Mouse (Mus musculus) hindbrain, postnatal 0 days (tissue): ENCODE measurements around the gene Duox2. TPM values are rescaled to one million over a fixed set of nuclear protein-coding genes. Genes with fewer than 3 reads are reported as not detected.
A peak's percentile ranks its signal among the peaks of the same experiment; 100 is the strongest.

Experiments used
- ATAC-seq: fragments of 200-750 bp; cut with Nextera tagmentation; 2 replicates; pipeline ENCODE4 v1.8.0; 2017; ENCODE audit warnings: mild to moderate bottlenecking, moderate TSS enrichment, moderate library complexity
- DNase-seq: peaks from one replicate; pipeline ENCODE4 v3.0.0-alpha.2; 2015; ENCODE audit warnings: low spot score
- H3K27ac ChIP-seq: fragments of 300-500 bp; sonication (generic); 2 replicates; pipeline ENCODE4 v1.5.1; 2014; ENCODE audit warnings: mild to moderate bottlenecking
- H3K27me3 ChIP-seq: fragments of 300-500 bp; sonication (generic); 2 replicates; pipeline ENCODE4 v1.6.1; 2014; ENCODE audit warnings: low read length, mixed read lengths; ENCODE audit not compliant: insufficient read depth
- H3K36me3 ChIP-seq: fragments of 300-500 bp; sonication (generic); 2 replicates; pipeline ENCODE4 v1.6.1; 2014; ENCODE audit warnings: low read length, mixed read lengths; ENCODE audit not compliant: insufficient read depth
- H3K4me1 ChIP-seq: fragments of 300-500 bp; sonication (generic); 2 replicates; pipeline ENCODE4 v1.6.1; 2014; ENCODE audit warnings: antibody characterized with exemption, low read length, mixed read lengths; ENCODE audit not compliant: insufficient read depth
- H3K4me2 ChIP-seq: fragments of 300-500 bp; sonication (generic); 2 replicates; pipeline ENCODE4 v1.6.1; 2014; ENCODE audit warnings: low read depth, mild to moderate bottlenecking, low read length, moderate library complexity, mixed read lengths
- H3K4me3 ChIP-seq: fragments of 300-500 bp; sonication (generic); 2 replicates; pipeline ENCODE4 v1.5.1; 2014; ENCODE audit warnings: low read length
- H3K9ac ChIP-seq: fragments of 300-500 bp; sonication (generic); replicated peaks from 2 replicates; pipeline ENCODE4 v1.6.1; 2014; ENCODE audit warnings: mild to moderate bottlenecking, low read length, moderate library complexity, mixed read lengths
- H3K9me3 ChIP-seq: fragments of 300-500 bp; sonication (generic); 2 replicates; pipeline ENCODE4 v1.6.1; 2016; ENCODE audit warnings: low read length, mixed read lengths
- CTCF ChIP-seq: IDR thresholded peaks from 2 replicates; pipeline ENCODE4 v1.5.1; 2016; ENCODE audit warnings: antibody characterized with exemption, control low read depth, low read depth
- WGBS: fragments of 180-500 bp; shearing (Covaris S2); extraction: QIAGEN DNeasy Blood & Tissue Kit; methylation state at CpG from one replicate; pipeline ENCODE4 v1.1.7; 2014; 5-methylcytosine and 5-hydroxymethylcytosine counted together
- polyA plus RNA-seq: library from polyadenylated mRNA; unstranded; fragments of >200 nt; fragmentation: Nextera tagmentation; extraction: Ambion mirVana; gene quantifications from 2 replicates; pipeline ENCODE4 v1.2.1, GENCODE M21; 2015
- total RNA-seq: library from RNA; depleted of rRNA; stranded (reverse); fragments of >200 nt; gene quantifications from 2 replicates; pipeline ENCODE4 v1.2.3, GENCODE M21; 2014

The Duox2 gene
- total and polyA plus RNA-seq, 2 experiments from 2014 or later, result 0.05 to 0.16 TPM

DNA sequence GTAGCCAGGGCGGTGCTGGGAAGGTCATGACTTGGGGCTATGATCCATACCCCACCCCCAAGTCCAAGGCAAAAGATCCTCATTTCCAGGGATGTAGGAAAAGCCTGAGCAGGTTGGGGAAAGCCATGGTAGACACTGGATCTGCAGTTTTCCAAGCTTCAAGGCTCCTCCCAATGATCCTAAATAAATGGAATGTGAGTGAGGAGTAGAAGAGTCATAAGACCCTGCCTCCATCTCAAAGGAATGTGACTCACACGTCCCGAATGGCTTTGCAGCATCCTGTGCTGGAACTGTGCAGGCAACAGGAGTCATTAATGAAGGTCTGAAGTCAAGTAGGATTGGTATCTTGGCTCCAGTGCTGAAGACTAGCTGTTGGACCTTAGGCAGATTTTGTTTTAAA lies 29.7 kb upstream of the Duox2 start:
- no peak overlapping the region for H3K4me3 ChIP-seq
- TF ChIP-seq CTCF, result no peak
- DNase-seq (no peak), ATAC-seq (no peak)
- WGBS, result 78% methylated on average over 3 of the region's 3 CpGs
- H3K4me1 ChIP-seq, result no peaks in the 10 kb centered on the region
- H3K9ac ChIP-seq, result no peak overlapping the region
- H3K9me3 ChIP-seq, result no peaks in the 10 kb centered on the region
- H3K36me3 ChIP-seq, result no peaks in the 10 kb centered on the region
- H3K27me3 ChIP-seq, result no peaks in the 10 kb centered on the region
- no peak overlapping the region for H3K4me2 ChIP-seq
- no peak overlapping the region for H3K27ac ChIP-seq

DNA sequence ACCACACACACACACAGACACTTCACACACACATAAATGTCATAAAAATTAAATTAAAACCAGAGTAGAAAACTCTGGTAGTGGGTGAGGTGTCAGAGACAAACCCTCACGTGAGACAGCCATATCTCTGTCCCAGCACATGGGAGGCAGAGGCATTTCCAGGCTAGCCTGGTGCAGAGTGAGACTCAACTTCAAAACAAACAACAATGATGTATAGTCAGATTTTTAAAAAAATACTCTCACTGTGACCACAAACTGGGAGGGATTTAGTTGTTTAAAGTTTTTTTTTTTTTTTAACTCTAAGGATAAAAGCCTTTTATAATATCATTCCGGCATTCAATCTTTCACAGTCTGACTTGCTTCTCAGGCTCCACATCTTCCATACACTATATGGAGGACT lies 27.1 kb upstream of the Duox2 start:
- H3K36me3 ChIP-seq, result no peaks in the 10 kb centered on the region
- H3K27me3 ChIP-seq, result no peaks in the 10 kb centered on the region
- H3K4me2 ChIP-seq, result no peak overlapping the region
- no peak for TF ChIP-seq CTCF
- DNase-seq, result no peak
- no peak for ATAC-seq
- no peak overlapping the region for H3K4me3 ChIP-seq
- WGBS, result 80% methylated on average over 2 of the region's 2 CpGs
- H3K27ac ChIP-seq, result no peak overlapping the region
- H3K9ac ChIP-seq, result no peak overlapping the region
- H3K4me1 ChIP-seq, result no peaks in the 10 kb centered on the region
- H3K9me3 ChIP-seq, result no peaks in the 10 kb centered on the region

- Histone ChIP-seq H3K4me1 (no peaks in the 10 kb centered on the region), H3K27ac (no peak overlapping the region), H3K9ac (no peak overlapping the region), H3K27me3 (no peaks in the 10 kb centered on the region), H3K36me3 (no peaks in the 10 kb centered on the region), H3K4me2 (no peak overlapping the region), H3K4me3 (no peak overlapping the region), H3K9me3 (no peaks in the 10 kb centered on the region)
- 78% methylated on average over 3 of the region's 3 CpGs for WGBS
- DNase-seq (no peak), ATAC-seq (no peak)
- TF ChIP-seq CTCF, result no peak
Measured at GRCm38 (mm10) chr2:122324586-122324985, 26.3 kb upstream of the Duox2 start.

- ATAC-seq, result no peak
- Histone ChIP-seq H3K4me2 (no peak overlapping the region), H3K9me3 (no peaks in the 10 kb centered on the region), H3K27me3 (no peaks in the 10 kb centered on the region), H3K9ac (no peak overlapping the region), H3K4me3 (no peak overlapping the region), H3K27ac (no peak overlapping the region), H3K36me3 (no peaks in the 10 kb centered on the region), H3K4me1 (no peaks in the 10 kb centered on the region)
- DNase-seq, result no peak
- WGBS, result 59% methylated on average over 3 of the region's 3 CpGs
- no peak for TF ChIP-seq CTCF
Measured at GRCm38 (mm10) chr2:122323960-122324359, 25.7 kb upstream of the Duox2 start.

- ATAC-seq (no peak), DNase-seq (no peak)
- Histone ChIP-seq H3K9me3 (no peaks in the 10 kb centered on the region), H3K4me2 (no peak overlapping the region), H3K4me3 (no peak overlapping the region), H3K27ac (no peak overlapping the region), H3K4me1 (no peaks in the 10 kb centered on the region), H3K36me3 (no peaks in the 10 kb centered on the region), H3K27me3 (peaks cover 23% of the 10 kb centered on the region), H3K9ac (no peak overlapping the region)
- WGBS, result 79% methylated on average over 4 of the region's 4 CpGs
- no peak for TF ChIP-seq CTCF
Measured at GRCm38 (mm10) chr2:122317384-122317783, 19.1 kb upstream of the Duox2 start.

GRCm38 (mm10) chr2:122315372-122315771 lies 17.1 kb upstream of the Duox2 start, which contains the start of gene Duox1:
Gene Duox1, plus strand, starts transcription at chr2:122315672.
- 84% methylated on average over 7 of the region's 7 CpGs for WGBS
- no peak for TF ChIP-seq CTCF
- no peak for DNase-seq
- no peak within 1 kb of the TSS for H3K27ac ChIP-seq
- no peaks in the 10 kb centered on the region for H3K36me3 ChIP-seq
- H3K4me3 ChIP-seq, result no peak within 1 kb of the TSS
- H3K27me3 ChIP-seq, result peaks cover 27% of the 10 kb centered on the region
- no peak within 1 kb of the TSS for H3K4me2 ChIP-seq
- no peak for ATAC-seq
- H3K9ac ChIP-seq, result no peak within 1 kb of the TSS
- no peaks in the 10 kb centered on the region for H3K4me1 ChIP-seq
- H3K9me3 ChIP-seq, result no peaks in the 10 kb centered on the region

- peak; percentile 28 for ATAC-seq
- no peaks in the 10 kb centered on the region for H3K36me3 ChIP-seq
- WGBS, result 7% methylated on average over 24 of the region's 24 CpGs
- H3K4me3 ChIP-seq, result peak within 1 kb of the TSS; percentile 28
- H3K4me1 ChIP-seq, result no peaks in the 10 kb centered on the region
- TF ChIP-seq CTCF, result no peak
- no peak for DNase-seq
- H3K27me3 ChIP-seq, result peaks cover 27% of the 10 kb centered on the region
- H3K4me2 ChIP-seq, result peak within 1 kb of the TSS; percentile 48
- no peaks in the 10 kb centered on the region for H3K9me3 ChIP-seq
- no peak within 1 kb of the TSS for H3K27ac ChIP-seq
- no peak within 1 kb of the TSS for H3K9ac ChIP-seq
Measured at GRCm38 (mm10) chr2:122313536-122313935, 15.3 kb upstream of the Duox2 start, which contains the start of gene Duoxa1. Gene Duoxa1, minus strand, starts transcription at chr2:122313730.
